Mouse (Mus musculus) 3T3-L1 (cell line): ENCODE measurements around the gene Sst.

Experiments
- DNase-seq: peaks from one replicate; pipeline ENCODE4 v3.0.0-alpha.2; 2015; ENCODE audit warnings: low read depth, low spot score

The Sst gene

GRCm38 (mm10) chr16:23887910-23888579, 2.7 kb downstream of the Sst start:
- DNase-seq, result no peak

- DNase-seq, result no peak
Measured at GRCm38 (mm10) chr16:23885098-23885497, 5.7 kb downstream of the Sst start.

DNA sequence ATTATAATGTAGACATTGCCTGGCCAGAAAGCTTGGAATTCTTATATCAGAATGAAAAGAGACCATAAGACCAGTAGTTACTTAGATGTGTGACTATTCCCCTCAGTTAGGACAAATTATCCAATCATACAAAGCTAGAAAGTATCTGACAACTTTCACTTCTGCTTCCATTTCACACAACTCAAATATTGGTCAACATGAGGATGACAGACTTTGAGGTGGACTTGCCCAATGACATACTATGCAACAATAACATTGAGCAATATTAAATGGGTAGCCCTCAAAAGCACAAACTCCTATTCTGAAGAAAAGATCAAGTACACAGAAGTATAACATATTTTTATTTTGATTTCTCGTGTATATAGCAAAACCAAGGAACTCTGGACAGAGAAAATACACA, 35.5 kb downstream of the Sst start:
- no peak for DNase-seq

DNA sequence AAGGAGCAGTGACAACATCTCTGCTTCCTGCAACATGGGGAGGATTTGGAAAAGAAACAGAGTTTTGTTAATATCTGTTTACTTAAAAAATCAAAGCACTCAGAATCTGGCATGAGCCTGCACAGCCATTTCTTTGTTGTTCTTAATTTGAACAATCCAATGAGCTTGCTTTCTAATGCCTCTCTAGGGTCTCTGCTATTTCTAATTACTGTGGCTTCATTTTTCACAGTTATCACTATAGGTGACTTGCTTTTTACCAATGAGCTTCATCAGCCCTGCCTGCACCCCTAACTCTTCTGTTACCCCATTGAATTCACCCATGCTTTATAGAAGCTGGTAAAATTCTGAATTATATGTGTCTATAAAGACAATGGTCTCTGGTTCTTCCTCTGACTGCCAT, 41.0 kb downstream of the Sst start:
- no peak for DNase-seq

DNA sequence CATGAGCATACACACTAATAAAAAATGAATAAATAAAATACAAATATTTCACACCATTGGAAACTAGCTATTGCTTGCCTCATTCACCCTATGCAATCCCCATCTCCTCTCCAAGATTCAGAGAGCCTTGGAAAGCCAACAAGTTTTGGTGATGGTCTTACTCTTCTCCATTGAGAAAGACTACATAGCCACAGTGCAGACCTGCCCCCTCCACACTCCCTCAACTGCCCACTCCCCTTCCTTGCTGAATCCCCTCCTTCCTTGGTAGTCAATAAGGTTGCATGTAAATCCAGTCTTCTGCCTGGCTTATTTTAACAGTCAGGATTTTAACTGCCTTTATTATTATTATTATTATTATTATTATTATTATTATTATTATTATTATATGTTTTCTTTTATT, 41.6 kb downstream of the Sst start:
- no peak for DNase-seq

DNA sequence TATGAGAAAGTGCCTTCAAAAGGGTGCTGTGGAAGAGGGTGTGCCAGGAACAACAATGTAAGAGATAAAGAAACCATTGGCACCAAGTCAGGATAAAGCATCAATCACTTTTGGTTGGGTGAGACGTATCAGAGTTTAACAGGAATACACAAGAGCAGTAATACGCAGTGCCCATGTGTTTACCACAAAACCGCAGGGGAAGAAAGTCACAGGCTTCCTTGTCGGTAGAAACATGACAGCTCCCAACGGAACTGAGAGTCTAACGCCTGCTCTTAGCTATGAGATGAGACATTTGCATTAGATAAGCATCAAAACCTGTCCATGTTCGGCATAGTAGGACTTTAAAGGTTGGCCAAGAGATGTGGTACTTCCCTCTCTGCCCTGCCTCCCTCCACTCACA, 46.1 kb downstream of the Sst start:
- DNase-seq, result no peak

GRCm38 (mm10) chr16:23842609-23843008, 48.1 kb downstream of the Sst start:
- no peak for DNase-seq
